Mouse (Mus musculus): ENCODE measurements around the gene Fibp.

DNA sequence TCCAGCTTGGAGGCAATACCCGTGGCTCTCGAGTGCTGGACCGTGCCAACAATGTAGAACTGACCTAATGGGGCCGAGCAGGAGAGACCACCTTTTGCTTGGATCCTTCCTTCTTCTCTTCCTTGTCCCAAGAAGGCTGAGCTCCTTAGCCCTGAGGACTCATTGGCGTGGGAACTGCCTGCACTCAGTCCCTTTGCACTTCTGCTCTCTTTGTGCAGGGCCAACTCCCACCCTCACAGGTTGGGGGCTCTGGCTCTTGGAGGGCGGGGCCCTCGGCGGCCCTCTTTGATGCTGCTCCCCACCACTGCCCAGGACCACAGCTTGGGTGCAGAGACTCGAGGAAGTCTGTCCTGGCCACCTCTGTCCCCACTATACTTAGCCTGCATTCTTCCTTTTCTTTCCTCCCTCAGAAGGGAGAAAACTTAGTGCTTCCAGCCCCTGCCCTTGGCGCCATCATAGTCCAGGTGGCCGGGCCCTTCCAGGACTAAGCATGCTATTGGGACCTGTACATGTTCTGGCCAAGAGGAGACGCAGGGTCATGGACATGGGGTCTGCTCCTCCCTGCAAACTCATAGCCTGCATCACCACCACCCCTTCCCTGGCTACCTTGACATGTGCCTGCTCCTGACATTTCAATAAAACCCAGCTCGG is 33.6 kb upstream of the Fibp start:
- TF ChIP-seq EP300 (optimal IDR thresholded peaks at IDR 0.05) (no peak), CTCF (IDR thresholded peaks at IDR 0.05; ENCODE audit: low read depth) (no peak)

All from stomach, postnatal 0 days (tissue).